Mouse (Mus musculus) layer of hippocampus, adult 9-11 months (tissue): ENCODE data around the gene Fbxw14.
A peak's percentile ranks its signal among the peaks of the same experiment; 100 is the strongest.
"Not testable (repeated sequence)": the region's sequence is repeated elsewhere in the genome, so short reads cannot be mapped to it uniquely, and the experiment has no call there.

Source experiments
- DNase-seq: peaks from one replicate; pipeline ENCODE4 v3.0.0; 2022

Fbxw14 gene

DNA sequence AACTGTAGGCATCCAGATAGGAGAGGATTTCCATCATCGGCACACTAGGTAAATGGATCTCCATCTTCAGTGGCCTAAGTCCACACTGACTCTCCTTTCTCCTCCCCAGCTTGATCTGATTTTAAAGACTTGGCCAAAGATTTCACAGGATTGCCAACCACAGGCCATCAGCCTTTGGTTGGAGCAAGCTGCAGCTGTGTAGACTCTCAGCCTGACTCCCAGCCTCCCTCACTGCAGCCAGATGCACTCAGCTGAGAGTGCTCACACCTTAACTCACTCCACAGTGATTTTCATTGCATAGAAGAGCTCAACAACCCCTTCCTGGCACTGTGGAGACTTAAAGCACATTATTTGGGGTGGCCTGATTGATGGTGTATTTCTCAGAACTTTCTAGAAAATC is at the start of gene Fbxw14:
Gene Fbxw14 (minus strand): TSS at position 101 of the 400 bp plus-strand sequence.
- not testable (repeated sequence) for DNase-seq

DNA sequence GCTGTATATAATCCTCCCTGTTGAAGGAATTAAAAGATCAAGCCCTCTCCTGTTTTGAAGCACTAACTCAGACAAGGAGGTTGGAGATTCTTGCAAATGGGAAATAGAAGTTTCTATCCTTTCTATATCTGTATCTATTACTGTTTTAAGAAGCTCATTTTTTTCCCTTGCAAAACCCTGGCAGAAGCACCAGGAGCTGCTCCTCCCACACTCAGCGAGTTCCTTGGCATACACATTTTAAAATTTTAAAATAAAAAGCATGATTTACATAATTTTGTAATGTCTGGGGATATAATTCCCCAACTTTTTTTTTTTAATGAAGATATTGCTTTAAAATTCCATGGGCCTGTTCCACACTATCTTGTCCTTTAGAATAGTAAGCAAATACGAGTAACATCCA is 24.4 kb downstream of the Fbxw14 start:
- peak; percentile 21 for DNase-seq

DNA sequence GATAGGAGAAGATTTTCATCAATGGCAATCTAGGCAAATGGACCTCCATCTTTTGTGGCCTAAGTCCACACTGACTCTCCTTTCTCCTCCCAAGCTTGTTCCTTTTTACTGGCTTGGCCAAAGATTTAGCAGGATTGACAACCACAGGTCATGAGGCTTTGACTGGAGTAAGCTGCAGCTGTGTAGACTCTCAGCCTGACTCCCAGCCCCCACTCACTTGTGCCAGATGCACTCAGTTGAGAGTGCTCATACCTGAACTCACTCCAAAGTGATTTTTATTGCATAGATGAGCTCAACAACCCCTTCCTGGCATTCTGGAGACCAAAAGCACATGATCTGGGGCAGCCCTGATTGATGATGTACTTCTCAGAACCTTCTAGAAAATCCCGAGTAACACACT is 52.8 kb downstream of the Fbxw14 start, which contains the start of gene Fbxw20:
Gene Fbxw20 (minus strand): TSS at position 101 of the 400 bp plus-strand sequence.
- DNase-seq = no peak
